Mouse (Mus musculus): ENCODE measurements around the gene Pik3ap1.

- TF ChIP-seq POLR2A (IDR thresholded peaks at IDR 0.05; ENCODE audit: low read depth, low read length) = no peak
- TF ChIP-seq CTCF (conservative IDR thresholded peaks at IDR 0.05 in 1 of 2, IDR thresholded peaks at IDR 0.05 in 1 of 2; ENCODE audit: low read depth in 2 of 2, low read length in 2 of 2) = no peak
- TF ChIP-seq USF1 (IDR thresholded peaks at IDR 0.05; ENCODE audit: low read depth, low read length) = no peak
- TF ChIP-seq NRF1 (IDR thresholded peaks at IDR 0.05; ENCODE audit: low read depth, low read length) = no peak
- TF ChIP-seq JUN (IDR thresholded peaks at IDR 0.05; ENCODE audit: insufficient read depth, low read depth, low read length) = no peak
- no peak for TF ChIP-seq CHD2 (IDR thresholded peaks at IDR 0.05; ENCODE audit: low read length)
Observed at GRCm38 (mm10) chr19:41362963-41363362, 21.9 kb downstream of the Pik3ap1 start.

All from CH12.LX (cell line).